Mouse (Mus musculus) hindbrain, embryonic 16.5 days (tissue): ENCODE measurements around the gene Atf7. TPM values are rescaled to one million over a fixed set of nuclear protein-coding genes. Genes with fewer than 3 reads are reported as not detected.

Source experiments
- ATAC-seq: fragments of 200-750 bp; cut with Nextera tagmentation; 2 replicates; pipeline ENCODE4 v1.8.0; 2017; ENCODE audit warnings: moderate TSS enrichment, moderate library complexity
- H3K27ac ChIP-seq: fragments of 300-500 bp; sonication (generic); 2 replicates; pipeline ENCODE4 v1.5.1; 2014; ENCODE audit warnings: low read depth, mild to moderate bottlenecking, control low read depth, low read length, moderate library complexity
- H3K27me3 ChIP-seq: fragments of 300-500 bp; sonication (generic); replicated peaks from 2 replicates; pipeline ENCODE4 v1.6.1; 2014; ENCODE audit warnings: low read length; ENCODE audit not compliant: control insufficient read depth, insufficient read depth
- H3K36me3 ChIP-seq: fragments of 300-500 bp; sonication (generic); 2 replicates; pipeline ENCODE4 v1.6.1; 2014; ENCODE audit warnings: mild to moderate bottlenecking, low read length, moderate library complexity, mixed read lengths; ENCODE audit not compliant: control insufficient read depth, insufficient read depth
- H3K4me1 ChIP-seq: fragments of 300-500 bp; sonication (generic); 2 replicates; pipeline ENCODE4 v1.6.1; 2014; ENCODE audit warnings: low read depth, low read length; ENCODE audit not compliant: control insufficient read depth, insufficient read depth
- H3K4me2 ChIP-seq: fragments of 300-500 bp; sonication (generic); 2 replicates; pipeline ENCODE4 v1.6.1; 2014; ENCODE audit warnings: mild to moderate bottlenecking, low read length, control low read depth, moderate library complexity
- H3K4me3 ChIP-seq: fragments of 300-500 bp; sonication (generic); 2 replicates; pipeline ENCODE4 v1.5.1; 2014; ENCODE audit warnings: mild to moderate bottlenecking, low read length, control low read depth, moderate library complexity
- H3K9ac ChIP-seq: fragments of 300-500 bp; sonication (generic); 2 replicates; pipeline ENCODE4 v1.6.1; 2014; ENCODE audit warnings: low read depth, mild to moderate bottlenecking, control low read depth, low read length, moderate library complexity
- H3K9me3 ChIP-seq: fragments of 300-500 bp; sonication (generic); 2 replicates; pipeline ENCODE4 v1.6.1; 2014; ENCODE audit warnings: mild to moderate bottlenecking, low read length, moderate library complexity; ENCODE audit not compliant: control insufficient read depth
- WGBS: fragments of 180-500 bp; shearing (Covaris S2); extraction: QIAGEN DNeasy Blood & Tissue Kit; methylation state at CpG from one replicate; pipeline ENCODE4 v1.1.7; 2014; 5-methylcytosine and 5-hydroxymethylcytosine counted together
- polyA plus RNA-seq: library from polyadenylated mRNA; unstranded; fragments of >200 nt; fragmentation: Nextera tagmentation; extraction: Ambion mirVana; gene quantifications from 2 replicates; pipeline ENCODE4 v1.2.1, GENCODE M21; 2015

Atf7 gene
- polyA plus RNA-seq, 1 experiment from 2014 or later = 16.5 TPM

GRCm38 (mm10) chr15:102546677-102547427 lies 78.4 kb downstream of the Atf7 start:
- H3K27ac ChIP-seq = peak overlapping the region; percentile 69
- H3K27me3 ChIP-seq = no peaks in the 10 kb centered on the region
- no peak overlapping the region for H3K4me3 ChIP-seq
- WGBS = 61% methylated on average over 3 of the region's 3 CpGs
- 0 out of 2 replicates have a peak overlapping the region, but pooled peaks have one; percentile 32 for H3K9ac ChIP-seq
- peaks cover 16% of the 10 kb centered on the region; the same call in 1 of the 2 replicates for H3K36me3 ChIP-seq
- H3K4me2 ChIP-seq = no peak overlapping the region; the same call in 1 of the 2 replicates
- no peaks in the 10 kb centered on the region for H3K9me3 ChIP-seq
- peak; percentile 90 for ATAC-seq
- H3K4me1 ChIP-seq = peaks cover 5% of the 10 kb centered on the region; the same call in 1 of the 2 replicates

DNA sequence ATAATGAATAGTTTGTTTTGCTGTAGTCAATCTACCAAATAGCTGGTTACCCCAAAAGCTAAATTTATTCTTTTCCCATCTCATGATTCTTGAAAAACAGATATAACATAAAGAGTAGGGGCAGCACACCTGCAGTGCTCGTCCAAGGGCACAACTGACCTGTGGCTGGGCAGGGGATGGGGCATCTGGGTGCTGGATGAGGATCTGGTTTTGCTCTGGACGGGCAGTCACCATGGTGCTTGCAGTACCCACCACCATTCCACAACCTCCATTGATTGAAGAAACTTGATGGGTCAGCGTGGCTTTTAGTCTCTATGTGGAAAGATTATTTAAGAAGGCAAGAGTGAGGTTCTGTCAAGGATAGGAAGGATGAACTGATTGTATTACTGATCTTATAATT lies 79.0 kb downstream of the Atf7 start:
- H3K4me2 ChIP-seq = no peak overlapping the region
- H3K27ac ChIP-seq = peak overlapping the region; percentile 69; the same call in 1 of the 2 replicates
- WGBS = 82% methylated on average over 3 of the region's 3 CpGs
- no peak overlapping the region for H3K4me3 ChIP-seq
- peaks cover 17% of the 10 kb centered on the region; the same call in 1 of the 2 replicates for H3K36me3 ChIP-seq
- no peak for ATAC-seq
- H3K27me3 ChIP-seq = no peaks in the 10 kb centered on the region
- H3K9me3 ChIP-seq = no peaks in the 10 kb centered on the region
- no peak overlapping the region for H3K9ac ChIP-seq
- peaks cover 5% of the 10 kb centered on the region; the same call in 1 of the 2 replicates for H3K4me1 ChIP-seq

DNA sequence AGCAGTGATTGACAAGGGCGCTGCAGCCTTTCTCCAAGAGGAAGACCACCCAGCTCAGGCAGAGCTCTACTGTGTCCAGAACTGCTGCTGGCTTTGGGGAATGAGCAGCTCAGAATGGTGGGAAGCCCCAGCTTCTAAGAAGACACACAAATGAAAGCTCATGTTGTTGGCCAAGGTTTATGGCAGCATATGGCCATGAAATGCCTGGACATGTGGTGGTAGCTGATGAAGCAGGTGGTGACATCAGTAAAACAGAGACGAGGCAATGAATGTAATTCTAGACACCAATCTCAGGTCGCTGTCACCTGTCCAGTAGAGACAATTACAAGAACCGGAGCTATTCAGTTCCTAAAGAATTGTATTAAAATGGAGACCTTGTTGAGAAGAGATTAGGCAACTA lies 80.5 kb downstream of the Atf7 start:
- Histone ChIP-seq H3K27me3 (no peaks in the 10 kb centered on the region), H3K9ac (no peak overlapping the region), H3K4me2 (no peak overlapping the region), H3K9me3 (no peaks in the 10 kb centered on the region), H3K36me3 (peaks cover 23% of the 10 kb centered on the region), H3K27ac (no peak overlapping the region), H3K4me1 (peaks cover 5% of the 10 kb centered on the region; the same call in 1 of the 2 replicates), H3K4me3 (no peak overlapping the region)
- no peak for ATAC-seq
- WGBS = 85% methylated on average over 4 of the region's 4 CpGs

DNA sequence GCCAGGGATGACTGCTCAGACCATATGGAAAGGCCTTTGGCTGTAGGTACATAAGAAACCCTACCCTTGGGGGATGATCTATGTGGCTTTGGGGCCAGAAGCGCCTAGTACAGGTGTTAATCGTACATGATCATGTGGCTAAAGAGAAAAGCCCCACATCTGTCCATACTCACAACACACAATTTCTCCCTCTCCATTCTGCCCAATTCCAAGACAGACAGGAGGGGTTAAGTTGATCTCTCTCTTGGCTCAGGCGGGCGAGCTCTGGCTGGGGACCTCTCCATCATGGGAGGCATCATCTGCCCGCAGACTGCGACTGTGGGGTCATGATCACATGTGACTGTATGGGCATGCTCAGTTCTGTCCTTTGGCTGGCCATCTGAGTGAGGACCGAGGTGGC lies 91.3 kb downstream of the Atf7 start:
- Histone ChIP-seq H3K9me3 (no peaks in the 10 kb centered on the region), H3K27me3 (no peaks in the 10 kb centered on the region), H3K4me1 (no peaks in the 10 kb centered on the region), H3K9ac (no peak overlapping the region), H3K4me2 (no peak overlapping the region), H3K36me3 (peaks cover 30% of the 10 kb centered on the region), H3K27ac (no peak overlapping the region), H3K4me3 (no peak overlapping the region)
- no peak for ATAC-seq
- WGBS = 94% methylated on average over 7 of the region's 7 CpGs

DNA sequence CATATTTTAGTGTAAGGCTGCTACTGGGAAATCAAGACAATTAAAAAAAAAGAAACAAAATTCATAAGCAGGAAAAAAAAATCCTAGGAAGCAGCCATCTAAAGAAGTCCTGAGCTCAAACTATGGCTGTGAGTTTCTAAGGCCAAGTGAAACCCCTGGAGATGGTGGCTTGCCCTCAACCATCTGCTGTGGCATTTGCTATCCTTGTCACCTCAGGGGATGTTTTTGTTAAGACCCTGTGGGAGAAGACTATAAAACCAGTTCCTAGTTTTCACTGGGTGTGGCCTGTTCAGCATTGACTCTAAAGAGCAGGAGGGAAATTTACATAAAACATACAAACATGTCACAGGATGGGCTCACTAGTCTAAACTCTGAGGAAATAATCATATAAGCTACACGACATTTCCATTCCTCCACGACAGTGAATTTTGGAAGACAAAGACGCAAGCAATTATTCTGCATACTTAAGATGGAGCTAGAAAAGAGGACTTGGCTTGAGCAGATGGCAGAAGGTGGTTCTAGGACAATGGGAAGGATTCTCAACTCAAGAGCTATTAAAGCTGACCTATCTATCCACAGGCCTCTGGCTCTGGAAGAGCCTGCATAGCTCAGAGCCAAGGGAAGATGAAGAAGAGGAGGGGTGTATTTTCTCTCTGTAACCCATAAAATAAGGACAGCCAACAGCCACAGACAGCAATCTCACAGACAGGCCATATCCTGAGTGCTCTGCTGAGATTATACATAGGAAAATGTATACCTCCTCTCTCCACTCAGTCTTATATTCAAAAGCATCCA lies 93.0 kb downstream of the Atf7 start:
- Histone ChIP-seq H3K4me2 (no peak overlapping the region), H3K27me3 (no peaks in the 10 kb centered on the region), H3K36me3 (peaks cover 29% of the 10 kb centered on the region), H3K4me3 (no peak overlapping the region), H3K9ac (no peak overlapping the region), H3K4me1 (no peaks in the 10 kb centered on the region), H3K9me3 (no peaks in the 10 kb centered on the region), H3K27ac (no peak overlapping the region)
- WGBS = 85% methylated on average over 3 of the region's 3 CpGs
- ATAC-seq = no peak

DNA sequence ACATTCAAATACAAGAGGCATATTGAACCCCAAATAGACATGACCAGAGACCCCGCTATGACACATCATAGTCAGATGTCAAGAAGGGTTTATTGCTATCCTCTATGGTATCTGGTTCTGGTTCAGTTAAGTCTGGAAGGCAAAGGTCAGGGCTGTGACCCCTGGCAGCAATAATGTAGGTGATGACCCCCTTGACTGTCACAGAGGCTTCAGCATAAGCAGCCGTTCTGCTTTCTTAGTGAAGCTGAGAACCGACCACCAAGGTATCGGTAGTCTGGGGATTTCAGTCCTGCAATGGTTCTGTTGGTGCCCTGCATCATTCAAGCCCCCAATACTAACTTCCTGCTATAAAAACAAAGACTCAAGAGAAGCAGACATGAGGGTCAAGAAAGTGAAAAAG lies 93.7 kb downstream of the Atf7 start:
- no peak overlapping the region for H3K4me3 ChIP-seq
- 91% methylated on average over 4 of the region's 4 CpGs for WGBS
- no peaks in the 10 kb centered on the region for H3K27me3 ChIP-seq
- no peak overlapping the region for H3K4me2 ChIP-seq
- H3K4me1 ChIP-seq = no peaks in the 10 kb centered on the region
- peaks cover 29% of the 10 kb centered on the region for H3K36me3 ChIP-seq
- H3K27ac ChIP-seq = no peak overlapping the region
- no peak for ATAC-seq
- no peak overlapping the region for H3K9ac ChIP-seq
- H3K9me3 ChIP-seq = no peaks in the 10 kb centered on the region

- ATAC-seq = no peak
Measured at GRCm38 (mm10) chr15:102530566-102530965, 94.7 kb downstream of the Atf7 start.

DNA sequence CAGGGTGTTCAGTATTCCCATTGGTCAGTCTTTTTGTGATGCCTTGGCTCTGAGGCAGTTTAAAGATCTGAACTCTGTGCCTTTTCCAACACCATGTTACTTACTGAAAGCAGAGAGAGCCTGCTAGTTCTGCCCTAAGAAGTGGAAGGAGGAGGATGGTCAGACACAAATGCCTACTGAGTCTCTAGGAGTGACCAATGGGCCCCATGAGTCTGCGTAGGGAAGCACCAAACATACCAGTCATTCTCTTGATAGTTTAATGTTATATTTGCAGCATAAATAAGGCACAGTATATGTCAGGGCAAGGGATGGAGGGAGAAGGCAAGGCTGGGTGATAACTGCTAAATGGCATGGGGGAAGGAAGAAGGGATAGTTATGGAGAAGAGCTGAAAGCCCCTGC lies 96.9 kb downstream of the Atf7 start:
- peaks cover 20% of the 10 kb centered on the region for H3K36me3 ChIP-seq
- WGBS = 100% methylated on average over 1 of the region's 1 CpGs

More at GRCm38 (mm10) chr15:102530566-102530965, 94.7 kb downstream of the Atf7 start:
- WGBS = 95% methylated on average over 4 of the region's 4 CpGs
- Histone ChIP-seq H3K27me3 (no peaks in the 10 kb centered on the region), H3K4me2 (no peak overlapping the region), H3K9me3 (no peaks in the 10 kb centered on the region), H3K36me3 (peaks cover 29% of the 10 kb centered on the region), H3K27ac (no peak overlapping the region), H3K4me1 (no peaks in the 10 kb centered on the region), H3K4me3 (no peak overlapping the region), H3K9ac (no peak overlapping the region)

GRCm38 (mm10) chr15:102527936-102528335 lies 97.3 kb downstream of the Atf7 start:
- no peak overlapping the region for H3K4me2 ChIP-seq
- WGBS = 77% methylated on average over 3 of the region's 3 CpGs

More for the DNA sequence above, 96.9 kb downstream of the Atf7 start:
- Histone ChIP-seq H3K4me1 (no peaks in the 10 kb centered on the region), H3K27ac (no peak overlapping the region), H3K4me3 (no peak overlapping the region), H3K9ac (no peak overlapping the region), H3K27me3 (no peaks in the 10 kb centered on the region), H3K4me2 (no peak overlapping the region), H3K9me3 (no peaks in the 10 kb centered on the region)
- ATAC-seq = no peak

More at GRCm38 (mm10) chr15:102527936-102528335, 97.3 kb downstream of the Atf7 start:
- H3K4me1 ChIP-seq = no peaks in the 10 kb centered on the region
- no peak overlapping the region for H3K4me3 ChIP-seq
- no peak for ATAC-seq
- H3K27ac ChIP-seq = no peak overlapping the region
- no peak overlapping the region for H3K9ac ChIP-seq
- no peaks in the 10 kb centered on the region for H3K27me3 ChIP-seq
- H3K36me3 ChIP-seq = peaks cover 19% of the 10 kb centered on the region
- no peaks in the 10 kb centered on the region for H3K9me3 ChIP-seq
